Mouse (Mus musculus) inflammation-experienced regulatory T-cells, adult 6 months (primary cell): ENCODE results near the gene Strap. TPM values are rescaled to one million over a fixed set of nuclear protein-coding genes. Genes with fewer than 3 reads are reported as not detected.

Experiments used
- ATAC-seq: one replicate; pipeline ENCODE4 v1.8.0; 2017
- polyA plus RNA-seq, 3 experiments: library from polyadenylated mRNA; unstranded; fragments of 100-300 nt; shearing (Covaris generic); gene quantifications; one replicate each; pipeline ENCODE4 v1.2.1; 2017

Gene Strap
- polyA plus RNA-seq, 3 experiments from 2014 or later: 24.1 to 48.2 (median 29.5) TPM

- no peak for ATAC-seq
Measured at GRCm38 (mm10) chr6:137776981-137777380, 42.1 kb downstream of the Strap start.

- no peak for ATAC-seq
Measured at GRCm38 (mm10) chr6:137783899-137784637, 49.2 kb downstream of the Strap start.

- no peak for ATAC-seq
Measured at GRCm38 (mm10) chr6:137788976-137789590, 54.2 kb downstream of the Strap start.

DNA sequence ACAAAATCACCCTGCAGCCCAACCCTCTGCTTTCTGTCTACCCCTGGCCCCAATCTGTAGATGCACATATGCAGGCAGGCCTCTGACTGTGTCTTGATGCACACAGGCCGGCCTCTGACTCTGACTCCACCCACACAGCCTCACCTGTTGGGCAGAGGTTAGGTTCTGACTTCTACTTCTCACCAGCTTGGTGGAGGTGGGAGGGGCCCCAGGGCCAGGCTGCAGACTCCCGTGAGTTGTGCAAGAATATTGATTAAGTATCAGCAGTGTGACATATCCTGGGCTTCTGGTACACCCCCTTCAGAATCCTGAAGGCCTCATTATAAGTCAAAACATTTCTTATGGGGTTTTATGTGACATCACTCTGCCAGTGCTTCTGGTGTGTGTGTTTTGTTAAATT lies 54.8 kb downstream of the Strap start:
- ATAC-seq: no peak

GRCm38 (mm10) chr6:137795494-137795893 lies 60.6 kb downstream of the Strap start:
- no peak for ATAC-seq

GRCm38 (mm10) chr6:137796596-137797567 lies 62.0 kb downstream of the Strap start:
- no peak for ATAC-seq

DNA sequence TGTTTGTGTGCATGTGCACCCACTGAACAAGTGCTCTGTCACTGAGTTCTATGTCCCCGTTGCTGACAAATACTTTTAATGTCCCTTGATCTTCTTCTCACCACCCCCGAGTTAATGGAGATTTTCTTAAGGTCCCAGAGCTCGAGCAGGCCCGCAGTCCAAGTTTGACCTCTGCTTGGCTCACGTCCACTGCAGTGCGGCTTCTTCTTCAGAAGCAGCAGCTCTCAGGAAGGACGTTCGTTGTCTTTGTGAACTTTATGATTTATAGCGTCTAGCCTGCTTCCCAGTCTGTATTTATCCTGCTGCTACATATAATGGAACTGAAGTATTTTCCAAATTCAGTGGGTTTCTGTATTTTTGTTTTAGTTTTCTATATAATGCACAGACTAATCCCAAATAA lies 64.4 kb downstream of the Strap start:
- ATAC-seq: no peak

Other genes with a start within 250 kb of the Strap start
- 1 to 10 TPM in 1 of 3 experiments, under 1 TPM in 1, not detected in 1; 0.39 to 1.3 TPM for gene Eps8, start 80.2 kb upstream of the Strap start, polyA plus RNA-seq
- 100 to 1,000 TPM in 1 of 3 experiments, 10 to 100 TPM in 2; 77.2 to 126 (median 80.3) TPM for gene Dera, start 19.5 kb downstream of the Strap start, polyA plus RNA-seq